Mouse (Mus musculus) spleen, adult 2 months (tissue): Measurements from ENCODE around the gene Npas3.

ENCODE experiments used
- CTCF ChIP-seq: fragments of 200-500 bp; IDR thresholded peaks from 2 replicates; pipeline ENCODE4 v1.5.1; 2011; ENCODE audit warnings: mild to moderate bottlenecking, inconsistent platforms; ENCODE audit not compliant: insufficient read depth, insufficient read length, insufficient replicate concordance; ENCODE audit errors: extremely low read depth
- POLR2A ChIP-seq: fragments of 200-500 bp; IDR thresholded peaks from 2 replicates; pipeline ENCODE4 v1.6.1; 2011; ENCODE audit warnings: low read depth, low read length, inconsistent platforms

GRCm38 (mm10) chr12:53819982-53820381 lies 571.5 kb downstream of the Npas3 start:
- TF ChIP-seq POLR2A: no peak
- no peak for TF ChIP-seq CTCF
